In genomic region chr16:18551604-18552003, GRCm38 (mm10) we compare ENCODE assay signal across 16 mouse cellular contexts. TPM values are rescaled to one million over a fixed set of nuclear protein-coding genes. Genes with fewer than 3 reads are reported as not detected.
DNase-seq lines count a peak whose midpoint lies in the region; ATAC-seq and TF ChIP-seq lines count a peak whose summit lies in the region.
"Had no signal": no experiment of that assay in that cellular context is flagged by ENCODE, and none has a peak within 500 bp of the region (broad histone marks: within the 10 kb centered on the region; RNA-seq: fewer than 3 reads in every experiment).

No protein-coding gene starts in this region.

- peak overlapping the region; percentile 23 for H3K9ac ChIP-seq in kidney, embryonic 16.5 days (replicated peaks; ENCODE audit: low read length)
- H3K9ac ChIP-seq in stomach, embryonic 16.5 days (ENCODE audit: low read length), result 0 out of 2 replicates have a peak overlapping the region, but pooled peaks have one; percentile 27
- H3K9ac ChIP-seq in stomach, postnatal 0 days (ENCODE audit: low read length), result no peak overlapping the region
- H3K9ac ChIP-seq: heart, embryonic 15.5 days; lung, embryonic 15.5 days had no signal

- peak; percentile 40; the same call in 1 of the 2 replicates for ATAC-seq in kidney, embryonic 16.5 days (ENCODE audit: low FRiP score, low TSS enrichment)
- no peak for ATAC-seq in stomach, embryonic 16.5 days (ENCODE audit: insufficient read depth, low FRiP score)
- ATAC-seq in stomach, postnatal 0 days (ENCODE audit: low FRiP score, low TSS enrichment), result no peak
- no peak for ATAC-seq in erythroblast, adult 5-6 weeks (replicated peaks; ENCODE audit: low FRiP score, poor library complexity, severe bottlenecking)
- ATAC-seq: midbrain, embryonic 16.5 days had no signal

- 21% methylated on average over 9 of the region's 9 CpGs for WGBS in kidney, embryonic 16.5 days
- WGBS in kidney, adult 2 months, result 55% methylated on average over 9 of the region's 9 CpGs
- 28% methylated on average over 9 of the region's 9 CpGs for WGBS in stomach, embryonic 16.5 days
- WGBS in stomach, postnatal 0 days, result 35% methylated on average over 9 of the region's 9 CpGs

- intact Hi-C loops in gastrocnemius, adult 2 months (cut with DNase I), result no loop called here
- intact Hi-C loops in gastrocnemius, postnatal 36 days (cut with DNase I), result no loop called here

- TF ChIP-seq POLR2A in kidney, adult 2 months (IDR thresholded peaks at IDR 0.05; ENCODE audit: low read depth, low read length), result no peak

- H3K9me3 ChIP-seq in kidney, embryonic 16.5 days (ENCODE audit: low read length), result no peaks in the 10 kb centered on the region
- no peaks in the 10 kb centered on the region for H3K9me3 ChIP-seq in stomach, embryonic 16.5 days (replicated peaks; ENCODE audit: control insufficient read depth, low read length)
- no peaks in the 10 kb centered on the region for H3K9me3 ChIP-seq in stomach, postnatal 0 days (ENCODE audit: control insufficient read depth, low read length)
- H3K9me3 ChIP-seq: heart, embryonic 15.5 days; lung, embryonic 15.5 days had no signal

- no peak overlapping the region for H3K4me2 ChIP-seq in kidney, embryonic 16.5 days (replicated peaks; ENCODE audit: low read depth, low read length)
- no peak overlapping the region for H3K4me2 ChIP-seq in stomach, embryonic 16.5 days (ENCODE audit: low read depth, low read length)
- H3K4me2 ChIP-seq in stomach, postnatal 0 days (replicated peaks; ENCODE audit: low read depth), result no peak overlapping the region
- H3K4me2 ChIP-seq: heart, embryonic 15.5 days; lung, embryonic 15.5 days had no signal

- peaks cover 34% of the 10 kb centered on the region for H3K4me1 ChIP-seq in kidney, embryonic 16.5 days (ENCODE audit: insufficient read depth, low read length)
- H3K4me1 ChIP-seq in kidney, adult 2 months (ENCODE audit: control insufficient read depth, insufficient read depth, low read length), result no peaks in the 10 kb centered on the region
- H3K4me1 ChIP-seq in stomach, embryonic 16.5 days (ENCODE audit: control insufficient read depth, insufficient read depth, low read length), result peaks cover 2% of the 10 kb centered on the region; the same call in 1 of the 2 replicates
- H3K4me1 ChIP-seq in stomach, postnatal 0 days (replicated peaks; ENCODE audit: control insufficient read depth, insufficient read depth), result no peaks in the 10 kb centered on the region

- no peaks in the 10 kb centered on the region for H3K36me3 ChIP-seq in kidney, embryonic 16.5 days (ENCODE audit: insufficient read depth, low read length)
- H3K36me3 ChIP-seq in kidney, adult 2 months (ENCODE audit: control insufficient read depth, insufficient read depth, low read length), result no peaks in the 10 kb centered on the region
- H3K36me3 ChIP-seq in stomach, embryonic 16.5 days (ENCODE audit: control insufficient read depth, insufficient read depth, low read length), result no peaks in the 10 kb centered on the region
- H3K36me3 ChIP-seq in stomach, postnatal 0 days (ENCODE audit: control insufficient read depth, insufficient read depth, low read length), result no peaks in the 10 kb centered on the region
- H3K36me3 ChIP-seq: heart, embryonic 15.5 days; lung, embryonic 15.5 days had no signal

- no peak overlapping the region for H3K27ac ChIP-seq in gastrocnemius, adult 2 months
- H3K27ac ChIP-seq in kidney, embryonic 16.5 days (ENCODE audit: low read length), result no peak overlapping the region
- H3K27ac ChIP-seq in kidney, adult 2 months (ENCODE audit: insufficient read depth, low read depth, low read length), result no peak overlapping the region
- no peak overlapping the region for H3K27ac ChIP-seq in stomach, embryonic 16.5 days (ENCODE audit: low read length)
- H3K27ac ChIP-seq in stomach, postnatal 0 days (replicated peaks), result no peak overlapping the region
- H3K27ac ChIP-seq: heart, embryonic 15.5 days; lung, embryonic 15.5 days had no signal

- H3K4me3 ChIP-seq in gastrocnemius, adult 2 months, result no peak overlapping the region
- H3K4me3 ChIP-seq in kidney, embryonic 16.5 days (ENCODE audit: low read length), result no peak overlapping the region
- no peak overlapping the region for H3K4me3 ChIP-seq in kidney, adult 2 months (ENCODE audit: insufficient read depth, low read depth, low read length)
- no peak overlapping the region for H3K4me3 ChIP-seq in stomach, embryonic 16.5 days (replicated peaks; ENCODE audit: low read length)
- H3K4me3 ChIP-seq in stomach, postnatal 0 days (ENCODE audit: low read depth, low read length), result no peak overlapping the region
- H3K4me3 ChIP-seq: heart, embryonic 15.5 days; lung, embryonic 15.5 days had no signal

- no peak for TF ChIP-seq EP300 in stomach, postnatal 0 days (optimal IDR thresholded peaks at IDR 0.05)

- no peaks in the 10 kb centered on the region for H3K27me3 ChIP-seq in kidney, embryonic 16.5 days (ENCODE audit: insufficient read depth, low read length)
- H3K27me3 ChIP-seq in kidney, adult 2 months (replicated peaks; ENCODE audit: control insufficient read depth, insufficient read depth, low read length), result no peaks in the 10 kb centered on the region
- no peaks in the 10 kb centered on the region for H3K27me3 ChIP-seq in stomach, embryonic 16.5 days (ENCODE audit: control insufficient read depth, insufficient read depth, low read length)
- H3K27me3 ChIP-seq in stomach, postnatal 0 days (ENCODE audit: control insufficient read depth, insufficient read depth, low read length), result no peaks in the 10 kb centered on the region
- H3K27me3 ChIP-seq: CH12.LX; lung, embryonic 15.5 days had no signal

- DNase-seq in gastrocnemius, adult 2 months, result peak; percentile 1
- DNase-seq in gastrocnemius, postnatal 36 days, result no peak
- DNase-seq in kidney, adult 2 months, result no peak
- no peak for DNase-seq in stomach, postnatal 0 days (ENCODE audit: low spot score)
- DNase-seq in left cerebral cortex, adult 11 months (ENCODE audit: low spot score), result no peak
- DNase-seq: adrenal gland, postnatal 14 days; cerebellum, adult 2 months; gastrocnemius, postnatal 25 days had no signal

- TF ChIP-seq CTCF in gastrocnemius, adult 2 months (IDR thresholded peaks at IDR 0.05), result no peak
- no peak for TF ChIP-seq CTCF in kidney, adult 2 months (conservative IDR thresholded peaks at IDR 0.05; ENCODE audit: insufficient read depth, insufficient read length, low read depth, low read length)
- TF ChIP-seq CTCF in stomach, postnatal 0 days (IDR thresholded peaks at IDR 0.05; ENCODE audit: low read depth), result no peak

RNA-seq across cellular contexts. Expression of gene Tbx1, which starts 38.9 kb away (rescaled TPM):
- 1 to 10 TPM; 1.2 to 4.7 TPM for total RNA-seq in gastrocnemius, adult 2 months (2021)
- total RNA-seq in gastrocnemius, postnatal 36 days (2021), result 10 to 100 TPM in 1 of 2 experiments, 1 to 10 TPM in 1; 8.7 to 11.1 TPM
- 0.26 and 0.32 TPM in 2 replicates for polyA plus RNA-seq in kidney, embryonic 16.5 days (2015; fragmentation: Nextera tagmentation; extraction: Ambion mirVana)
- 0.15 and 1.7 TPM in 2 replicates for polyA plus RNA-seq in kidney, adult 2 months (2012; rRNA removed)
- polyA plus RNA-seq in stomach, embryonic 16.5 days (2015; fragmentation: Nextera tagmentation; extraction: Ambion mirVana), result 0.20 and 0.84 TPM in 2 replicates
- 0.34 TPM in 2 replicates for polyA plus RNA-seq in stomach, postnatal 0 days (2015; fragmentation: Nextera tagmentation; extraction: Ambion mirVana)
- total RNA-seq in erythroblast, adult 5-6 weeks (2015; ENCODE audit: low replicate concordance), result not detected in 2 replicates
- not detected in 2 replicates for total RNA-seq in erythroblast, adult 5-6 weeks (2017; ENCODE audit: low replicate concordance)
- total RNA-seq: adrenal gland, postnatal 14 days; liver, adult 2 months had no signal

RNA-seq across cellular contexts. Expression of gene Rtl10, which starts 52.9 kb away (rescaled TPM):
- total RNA-seq in gastrocnemius, adult 2 months (2021), result 1 to 10 TPM; 3.2 to 4.1 TPM
- 1 to 10 TPM; 1.9 to 3.1 TPM for total RNA-seq in gastrocnemius, postnatal 36 days (2021)
- 3.3 and 4.3 TPM in 2 replicates for polyA plus RNA-seq in kidney, embryonic 16.5 days (2015; fragmentation: Nextera tagmentation; extraction: Ambion mirVana)
- 5.0 and 6.9 TPM in 2 replicates for polyA plus RNA-seq in kidney, adult 2 months (2012; rRNA removed)
- 2.1 and 3.2 TPM in 2 replicates for polyA plus RNA-seq in stomach, embryonic 16.5 days (2015; fragmentation: Nextera tagmentation; extraction: Ambion mirVana)
- polyA plus RNA-seq in stomach, postnatal 0 days (2015; fragmentation: Nextera tagmentation; extraction: Ambion mirVana), result 0.74 and 1.1 TPM in 2 replicates
- 2.7 TPM in 1 of 2 replicates, not detected in the other for total RNA-seq in erythroblast, adult 5-6 weeks (2015; ENCODE audit: low replicate concordance)
- total RNA-seq in erythroblast, adult 5-6 weeks (2017; ENCODE audit: low replicate concordance), result 1.1 and 4.5 TPM in 2 replicates

RNA-seq across cellular contexts. Expression of gene Gnb1l, which starts 53.1 kb away (rescaled TPM):
- total RNA-seq in gastrocnemius, adult 2 months (2021), result 1 to 10 TPM; 4.0 to 4.4 TPM
- total RNA-seq in gastrocnemius, postnatal 36 days (2021), result 1 to 10 TPM; 3.6 to 3.8 TPM
- polyA plus RNA-seq in kidney, embryonic 16.5 days (2015; fragmentation: Nextera tagmentation; extraction: Ambion mirVana), result 19.1 and 19.7 TPM in 2 replicates
- polyA plus RNA-seq in kidney, adult 2 months (2012; rRNA removed), result 10.7 and 15.8 TPM in 2 replicates
- 11.7 and 11.9 TPM in 2 replicates for polyA plus RNA-seq in stomach, embryonic 16.5 days (2015; fragmentation: Nextera tagmentation; extraction: Ambion mirVana)
- 8.3 and 9.0 TPM in 2 replicates for polyA plus RNA-seq in stomach, postnatal 0 days (2015; fragmentation: Nextera tagmentation; extraction: Ambion mirVana)
- 2.3 and 10.6 TPM in 2 replicates for total RNA-seq in erythroblast, adult 5-6 weeks (2015; ENCODE audit: low replicate concordance)
- 0.94 and 5.6 TPM in 2 replicates for total RNA-seq in erythroblast, adult 5-6 weeks (2017; ENCODE audit: low replicate concordance)
